Mouse (Mus musculus) embryonic fibroblast, embryonic 13.5 days (primary cell): ENCODE measurements around the gene Tcf7l1.

ENCODE experiments used
- CTCF ChIP-seq: IDR thresholded peaks from 2 replicates; pipeline ENCODE4 v1.5.1; 2011; ENCODE audit warnings: mild to moderate bottlenecking, control low read depth, low read length, moderate library complexity, borderline replicate concordance; ENCODE audit not compliant: insufficient read depth
- POLR2A ChIP-seq: IDR thresholded peaks from 2 replicates; pipeline ENCODE4 v1.6.1; 2011; ENCODE audit warnings: low read depth, mild to moderate bottlenecking, control low read depth, low read length, moderate library complexity

- TF ChIP-seq CTCF (no peak), POLR2A (no peak)
Observed at GRCm38 (mm10) chr6:72769343-72769742, 19.7 kb downstream of the Tcf7l1 start.
